Mouse (Mus musculus) embryonic facial prominence, embryonic 11.5 days (tissue): ENCODE data around the gene Znhit3. TPM values are rescaled to one million over a fixed set of nuclear protein-coding genes. Genes with fewer than 3 reads are reported as not detected.
A peak's percentile ranks its signal among the peaks of the same experiment; 100 is the strongest.

Experiments used
- ATAC-seq: fragments of 200-750 bp; cut with Nextera tagmentation; replicated peaks from 2 replicates; pipeline ENCODE4 v1.8.0; 2017; ENCODE audit warnings: low read depth; ENCODE audit not compliant: insufficient number of reproducible peaks, low FRiP score, low TSS enrichment
- DNase-seq: peaks from one replicate; pipeline ENCODE4 v3.0.0-alpha.2; 2015; ENCODE audit warnings: low spot score
- H3K27ac ChIP-seq: fragments of 300-500 bp; sonication (generic); replicated peaks from 2 replicates; pipeline ENCODE4 v1.5.1; 2014; ENCODE audit warnings: mild to moderate bottlenecking, low read depth, low read length, control low read depth
- H3K27me3 ChIP-seq: fragments of 300-500 bp; sonication (generic); 2 replicates; pipeline ENCODE4 v1.6.1; 2014; ENCODE audit warnings: mild to moderate bottlenecking, low read length, moderate library complexity, mixed read lengths; ENCODE audit not compliant: control insufficient read depth, insufficient read depth
- H3K36me3 ChIP-seq: fragments of 300-500 bp; sonication (generic); replicated peaks from 2 replicates; pipeline ENCODE4 v1.6.1; 2014; ENCODE audit warnings: low read depth, mild to moderate bottlenecking, low read length, moderate library complexity, mixed read lengths; ENCODE audit not compliant: control insufficient read depth, insufficient read depth
- H3K4me1 ChIP-seq: fragments of 300-500 bp; sonication (generic); 2 replicates; pipeline ENCODE4 v1.6.1; 2014; ENCODE audit warnings: low read length, mixed read lengths; ENCODE audit not compliant: control insufficient read depth, insufficient read depth
- H3K4me2 ChIP-seq: fragments of 300-500 bp; sonication (generic); 2 replicates; pipeline ENCODE4 v1.6.1; 2014; ENCODE audit warnings: low read depth, mild to moderate bottlenecking, control low read depth, low read length, moderate library complexity
- H3K4me3 ChIP-seq: fragments of 300-500 bp; sonication (generic); 2 replicates; pipeline ENCODE4 v1.5.1; 2014; ENCODE audit warnings: low read depth, low read length, control low read depth
- H3K9ac ChIP-seq: fragments of 300-500 bp; sonication (generic); replicated peaks from 2 replicates; pipeline ENCODE4 v1.6.1; 2014; ENCODE audit warnings: mild to moderate bottlenecking, control low read depth, low read length
- H3K9me3 ChIP-seq: fragments of 300-500 bp; sonication (generic); replicated peaks from 2 replicates; pipeline ENCODE4 v1.6.1; 2016; ENCODE audit warnings: mild to moderate bottlenecking, low read length, inconsistent platforms, mixed read lengths; ENCODE audit not compliant: control insufficient read depth
- WGBS: fragments of 180-500 bp; shearing (Covaris S2); extraction: QIAGEN DNeasy Blood & Tissue Kit; methylation state at CpG from one replicate; pipeline ENCODE4 v1.1.7; 2014; 5-methylcytosine and 5-hydroxymethylcytosine counted together
- microRNA-seq: library from miRNA; unstranded; fragments of <30 nt; microRNA quantifications from one replicate; pipeline ENCODE4, GENCODE M21; 2016; ENCODE audit warnings: borderline number of aligned reads
- polyA plus RNA-seq: library from polyadenylated mRNA; unstranded; fragments of >200 nt; fragmentation: Nextera tagmentation; extraction: Ambion mirVana; gene quantifications from 2 replicates; pipeline ENCODE4 v1.2.1, GENCODE M21; 2014

Gene Znhit3
- polyA plus RNA-seq, 1 experiment from 2014 or later = 77.0 TPM

DNA sequence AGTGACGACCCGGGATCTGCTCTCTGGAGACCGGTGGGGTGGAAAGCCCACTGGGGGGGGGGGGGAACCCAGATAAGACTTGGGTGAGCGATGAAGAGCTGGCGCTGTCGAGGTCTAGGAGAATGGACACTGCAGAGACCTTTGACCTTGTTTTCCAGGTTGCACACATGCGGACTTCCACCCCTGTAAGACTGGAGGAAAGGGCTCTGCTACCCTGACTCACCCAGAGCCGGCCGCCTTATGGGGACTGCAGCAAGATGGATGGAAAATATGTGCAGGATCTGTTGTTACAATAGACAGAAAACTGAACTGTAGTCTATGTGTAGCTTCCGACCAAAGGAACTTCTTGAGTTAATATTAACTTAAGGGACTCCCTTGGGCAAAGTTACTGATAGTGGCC is 45.1 kb downstream of the Znhit3 start:
- Histone ChIP-seq H3K4me3 (peak overlapping the region; percentile 81), H3K9me3 (no peaks in the 10 kb centered on the region), H3K9ac (peak overlapping the region; percentile 93), H3K27ac (peak overlapping the region; percentile 96), H3K27me3 (no peaks in the 10 kb centered on the region), H3K36me3 (no peaks in the 10 kb centered on the region), H3K4me2 (peak overlapping the region; percentile 66), H3K4me1 (no peaks in the 10 kb centered on the region)
- ATAC-seq = peak; percentile 41
- DNase-seq = peak; percentile 53
- under 1% methylated on average over 10 of the region's 10 CpGs for WGBS

DNA sequence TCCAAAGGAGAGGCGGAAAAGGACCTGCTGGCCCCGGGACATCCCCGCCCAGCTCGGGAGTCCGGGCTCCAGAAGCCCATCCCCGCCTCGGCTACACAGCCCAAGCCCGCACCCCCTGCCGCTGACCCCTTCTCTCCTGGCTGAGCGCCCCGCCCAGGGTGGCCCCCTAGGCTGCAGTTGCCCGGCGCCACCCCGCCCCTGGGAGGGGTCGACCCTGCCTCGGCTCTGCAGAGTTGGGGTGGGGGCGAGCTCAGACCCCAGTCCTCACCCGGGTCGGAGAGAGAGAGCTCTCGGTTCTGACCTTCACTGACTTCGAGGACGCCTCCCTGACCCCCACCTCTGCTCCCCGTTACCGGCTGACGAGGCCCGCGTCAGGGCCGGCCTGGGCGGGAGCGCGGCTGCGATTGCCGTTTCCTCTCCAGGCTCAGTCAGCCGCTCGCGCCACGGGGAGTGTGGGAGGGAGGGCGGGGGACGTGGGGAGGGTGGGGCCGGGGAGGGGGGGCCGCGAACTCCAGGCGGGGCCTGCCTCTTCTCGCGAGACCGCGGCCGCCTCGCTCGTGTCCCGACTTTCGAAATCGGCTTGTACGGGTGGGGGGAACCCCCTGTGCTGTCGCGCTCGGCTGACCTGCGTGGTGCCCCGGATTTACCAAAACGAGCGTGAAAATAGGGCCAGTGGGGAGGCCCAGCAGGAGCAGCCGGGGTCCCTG is 45.7 kb downstream of the Znhit3 start, which contains the start of gene Ggnbp2:
Gene Ggnbp2, minus strand, starts transcription at position 481 of the 707 bp plus-strand sequence.
- Histone ChIP-seq H3K27ac (peak within 1 kb of the TSS; percentile 96), H3K4me2 (peak within 1 kb of the TSS; percentile 84), H3K9ac (peak within 1 kb of the TSS; percentile 93), H3K4me3 (peak within 1 kb of the TSS; percentile 81), H3K4me1 (no peaks in the 10 kb centered on the region), H3K9me3 (no peaks in the 10 kb centered on the region), H3K27me3 (no peaks in the 10 kb centered on the region), H3K36me3 (no peaks in the 10 kb centered on the region)
- WGBS = under 1% methylated on average over 43 of the region's 62 CpGs
- peak; percentile 89 for DNase-seq
- ATAC-seq = peak; percentile 91

DNA sequence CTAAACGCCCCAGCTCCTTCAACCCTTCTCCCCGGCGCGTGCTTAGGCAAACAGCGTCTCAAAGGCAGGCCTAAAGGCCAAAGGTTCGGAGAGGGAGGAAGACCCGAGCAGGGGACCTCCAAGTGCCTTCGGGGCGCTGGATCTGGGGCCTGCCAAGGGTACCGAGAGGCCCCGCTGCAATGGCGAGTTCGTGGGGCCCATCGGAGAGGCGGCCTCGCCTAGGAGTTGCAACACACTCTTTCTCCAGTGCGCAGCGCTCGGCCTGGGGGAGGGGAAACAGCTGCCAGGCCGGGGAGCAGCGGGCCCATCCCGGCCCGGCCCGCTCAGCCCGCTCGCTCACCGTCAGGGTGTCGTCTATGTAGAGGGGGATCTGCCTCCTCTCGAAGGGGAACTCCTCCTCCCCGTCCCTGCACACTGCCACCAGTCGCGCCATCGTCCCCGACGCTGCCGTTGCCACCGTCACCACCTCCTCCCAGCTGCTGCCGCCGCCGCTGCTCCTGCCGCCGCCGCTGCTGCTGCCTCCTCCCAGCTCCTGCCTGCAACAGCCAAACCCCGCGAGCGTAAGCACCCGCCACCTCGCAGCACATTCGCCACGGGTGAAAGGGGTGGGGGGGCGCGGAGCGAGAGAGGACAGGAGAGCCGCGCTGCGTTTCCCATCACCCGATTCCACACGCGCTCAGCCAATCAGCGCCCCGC is 46.5 kb downstream of the Znhit3 start:
- Histone ChIP-seq H3K4me3 (peak overlapping the region; percentile 81), H3K9ac (peak overlapping the region; percentile 92), H3K36me3 (no peaks in the 10 kb centered on the region), H3K9me3 (no peaks in the 10 kb centered on the region), H3K27ac (peak overlapping the region; percentile 91), H3K4me1 (no peaks in the 10 kb centered on the region), H3K4me2 (peak overlapping the region; percentile 84), H3K27me3 (no peaks in the 10 kb centered on the region)
- peak; percentile 97 for DNase-seq
- under 1% methylated on average over 47 of the region's 61 CpGs for WGBS
- ATAC-seq = peak; percentile 81

DNA sequence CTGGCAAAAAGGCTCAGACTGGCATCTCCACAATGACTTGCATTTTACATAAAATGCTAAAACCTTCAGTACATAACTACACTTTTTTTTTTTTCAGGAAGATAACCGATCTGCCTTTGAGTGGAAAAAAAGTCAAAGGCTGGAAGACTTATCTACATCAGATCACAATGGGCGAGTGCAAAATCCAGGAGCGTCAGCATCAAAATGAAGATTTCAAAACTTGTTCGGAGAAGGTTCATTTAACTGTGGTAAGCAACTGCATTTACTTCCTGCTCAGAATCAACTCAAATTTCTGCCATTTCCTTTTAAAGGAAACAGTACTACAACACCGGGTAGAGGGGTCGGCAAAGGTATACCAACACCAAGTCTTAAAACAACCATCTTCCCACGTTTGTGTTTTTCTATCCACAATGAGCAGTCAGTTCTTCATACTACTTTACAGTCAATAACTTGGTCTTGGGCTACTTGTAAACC is 47.3 kb downstream of the Znhit3 start:
- Histone ChIP-seq H3K4me1 (no peaks in the 10 kb centered on the region), H3K9me3 (no peaks in the 10 kb centered on the region), H3K27ac (no peak overlapping the region), H3K4me3 (peak overlapping the region; percentile 81), H3K36me3 (no peaks in the 10 kb centered on the region), H3K27me3 (no peaks in the 10 kb centered on the region), H3K4me2 (peak overlapping the region; percentile 84), H3K9ac (peak overlapping the region; percentile 92)
- DNase-seq (no peak), ATAC-seq (no peak)
- 17% methylated on average over 7 of the region's 7 CpGs for WGBS

DNA sequence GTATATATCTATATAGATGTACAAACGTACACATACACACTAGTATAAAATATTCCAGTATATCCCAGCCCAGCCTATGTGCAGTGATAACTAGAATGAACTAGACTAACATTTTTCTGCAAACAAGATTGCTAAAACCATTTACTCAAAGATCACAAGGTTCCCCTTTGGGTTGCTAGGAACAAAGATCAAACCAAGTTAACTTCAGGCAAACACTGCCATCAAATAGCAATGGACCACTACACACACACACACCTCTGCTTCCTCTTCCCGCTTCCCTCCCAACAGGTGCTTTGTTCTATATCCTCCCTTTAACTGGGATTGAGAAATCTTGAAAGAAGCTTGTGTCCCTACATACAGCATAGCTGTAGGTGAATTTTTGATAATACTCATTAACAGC is 48.6 kb downstream of the Znhit3 start:
- DNase-seq = no peak
- H3K4me2 ChIP-seq = no peak overlapping the region
- H3K9me3 ChIP-seq = no peaks in the 10 kb centered on the region
- no peaks in the 10 kb centered on the region for H3K36me3 ChIP-seq
- H3K27me3 ChIP-seq = no peaks in the 10 kb centered on the region
- ATAC-seq = no peak
- H3K9ac ChIP-seq = no peak overlapping the region
- 95% methylated on average over 2 of the region's 2 CpGs for WGBS
- no peak overlapping the region for H3K4me3 ChIP-seq
- H3K27ac ChIP-seq = no peak overlapping the region
- H3K4me1 ChIP-seq = no peaks in the 10 kb centered on the region

DNA sequence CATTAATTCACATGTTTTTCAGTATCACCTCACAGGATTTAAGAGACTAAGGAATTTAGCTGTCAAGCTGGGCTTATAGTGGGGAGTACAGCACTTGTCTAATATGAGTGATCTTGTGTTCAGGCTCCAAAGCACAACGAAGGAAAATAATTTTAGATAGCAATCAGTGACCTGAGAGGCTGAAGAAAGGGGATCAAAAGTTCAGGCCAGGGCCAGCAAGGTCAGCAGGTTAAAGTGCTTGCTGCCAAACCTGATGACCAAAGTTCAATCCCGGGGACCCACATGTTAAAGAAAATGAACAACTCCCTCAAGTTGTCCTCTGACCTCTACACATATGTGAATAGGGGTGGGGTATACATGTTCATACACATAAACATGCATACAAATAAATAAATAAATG is 50.9 kb downstream of the Znhit3 start:
- ATAC-seq (no peak), DNase-seq (no peak)
- Histone ChIP-seq H3K27me3 (no peaks in the 10 kb centered on the region), H3K4me2 (no peak overlapping the region), H3K9me3 (no peaks in the 10 kb centered on the region), H3K9ac (no peak overlapping the region), H3K4me1 (no peaks in the 10 kb centered on the region), H3K36me3 (0 out of 2 replicates have a peak, but pooled peaks cover 2% of the 10 kb centered on the region), H3K27ac (no peak overlapping the region), H3K4me3 (no peak overlapping the region)
- WGBS = 56% methylated on average over 2 of the region's 2 CpGs

Small RNA genes within 50 kb of the gene (microRNA-seq; reads per million reads assigned to microRNA genes)
- not detected for gene Gm23564

Other genes with a start within 250 kb of the Znhit3 start
- 7.6 and 9.9 TPM in 2 replicates for gene Mrm1, start 96.9 kb downstream of the Znhit3 start, polyA plus RNA-seq
- 11.7 and 12.0 TPM in 2 replicates for gene Dhrs11, start 87.4 kb downstream of the Znhit3 start, polyA plus RNA-seq
- 72.0 and 72.5 TPM in 2 replicates for gene Ggnbp2, start 45.5 kb downstream of the Znhit3 start, polyA plus RNA-seq
- gene Myo19, start 36.2 kb downstream of the Znhit3 start, polyA plus RNA-seq = 8.1 and 8.2 TPM in 2 replicates
- gene Pigw, start 36.1 kb downstream of the Znhit3 start, polyA plus RNA-seq = 3.0 and 3.7 TPM in 2 replicates
- 1.6 and 2.0 TPM in 2 replicates for gene Car4, start 41.4 kb upstream of the Znhit3 start, polyA plus RNA-seq
- 5.7 and 6.1 TPM in 2 replicates for gene Usp32, start 223.8 kb upstream of the Znhit3 start, polyA plus RNA-seq